Mouse (Mus musculus) liver, embryonic 15.5 days (tissue): ENCODE data around the gene Crhr2. TPM values are rescaled to one million over a fixed set of nuclear protein-coding genes. Genes with fewer than 3 reads are reported as not detected.

ENCODE experiments used
- ATAC-seq: fragments of 200-750 bp; cut with Nextera tagmentation; 2 replicates; pipeline ENCODE4 v1.8.0; 2017; ENCODE audit warnings: moderate number of reproducible peaks, mild to moderate bottlenecking, moderate library complexity; ENCODE audit not compliant: insufficient read depth
- H3K27ac ChIP-seq: fragments of 300-500 bp; sonication (generic); replicated peaks from 2 replicates; pipeline ENCODE4 v1.5.1; 2015; ENCODE audit warnings: mild to moderate bottlenecking, inconsistent platforms
- H3K27me3 ChIP-seq: fragments of 300-500 bp; sonication (generic); 2 replicates; pipeline ENCODE4 v1.6.1; 2015; ENCODE audit warnings: mild to moderate bottlenecking, inconsistent platforms
- H3K36me3 ChIP-seq: fragments of 300-500 bp; sonication (generic); replicated peaks from 2 replicates; pipeline ENCODE4 v1.6.1; 2015; ENCODE audit warnings: moderate library complexity, mild to moderate bottlenecking, inconsistent platforms
- H3K4me1 ChIP-seq: fragments of 300-500 bp; sonication (generic); replicated peaks from 2 replicates; pipeline ENCODE4 v1.6.1; 2015; ENCODE audit warnings: inconsistent platforms
- H3K4me2 ChIP-seq: fragments of 300-500 bp; sonication (generic); 2 replicates; pipeline ENCODE4 v1.6.1; 2015; ENCODE audit warnings: moderate library complexity, mild to moderate bottlenecking, inconsistent platforms
- H3K4me3 ChIP-seq: fragments of 300-500 bp; sonication (generic); replicated peaks from 2 replicates; pipeline ENCODE4 v1.5.1; 2015; ENCODE audit warnings: mild to moderate bottlenecking, inconsistent platforms
- H3K9ac ChIP-seq: fragments of 300-500 bp; sonication (generic); 2 replicates; pipeline ENCODE4 v1.6.1; 2015; ENCODE audit warnings: moderate library complexity, mild to moderate bottlenecking, inconsistent platforms
- H3K9me3 ChIP-seq: fragments of 300-500 bp; sonication (generic); replicated peaks from 2 replicates; pipeline ENCODE4 v1.6.1; 2016; ENCODE audit warnings: inconsistent platforms
- WGBS: fragments of 180-500 bp; shearing (Covaris S2); methylation state at CpG from one replicate; pipeline ENCODE4 v1.1.7; 2015; ENCODE audit warnings: mixed read lengths; ENCODE audit not compliant: insufficient replicate concordance; 5-methylcytosine and 5-hydroxymethylcytosine counted together
- polyA plus RNA-seq: library from polyadenylated mRNA; unstranded; fragments of >200 nt; fragmentation: Nextera tagmentation; extraction: Ambion mirVana; gene quantifications from 2 replicates; pipeline ENCODE4 v1.2.1, GENCODE M21; 2015

Gene Crhr2
- 0.73 and 0.83 TPM in 2 replicates for polyA plus RNA-seq

DNA sequence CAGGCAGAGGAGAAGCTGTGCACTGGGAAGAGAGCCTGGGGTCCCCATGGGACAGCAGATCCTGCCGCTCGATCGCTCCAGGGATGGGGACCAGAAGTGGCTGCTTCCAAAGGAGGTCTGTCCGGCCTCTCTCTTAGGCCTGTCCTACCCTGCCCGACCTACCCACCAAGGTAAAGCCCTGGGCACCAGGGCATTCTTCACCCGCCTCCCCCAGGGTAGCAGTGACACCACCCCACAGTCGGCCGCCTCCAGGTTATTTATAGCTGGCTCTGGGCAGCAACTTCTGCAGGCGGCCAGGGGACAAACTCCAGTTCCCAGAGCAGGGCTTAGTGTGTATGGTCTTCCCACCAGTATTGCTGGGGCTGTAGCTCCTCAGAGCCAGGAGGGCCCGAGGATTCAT is at the start of gene Crhr2:
Gene Crhr2 (minus strand): TSS at position 223 of the 400 bp plus-strand sequence.
- Histone ChIP-seq H3K9ac (no peak within 1 kb of the TSS), H3K27ac (no peak within 1 kb of the TSS), H3K36me3 (no peaks in the 10 kb centered on the region), H3K4me2 (no peak within 1 kb of the TSS), H3K4me1 (no peaks in the 10 kb centered on the region), H3K27me3 (no peaks in the 10 kb centered on the region), H3K4me3 (no peak within 1 kb of the TSS), H3K9me3 (no peaks in the 10 kb centered on the region)
- no peak for ATAC-seq
- 47% methylated on average over 10 of the region's 10 CpGs for WGBS

DNA sequence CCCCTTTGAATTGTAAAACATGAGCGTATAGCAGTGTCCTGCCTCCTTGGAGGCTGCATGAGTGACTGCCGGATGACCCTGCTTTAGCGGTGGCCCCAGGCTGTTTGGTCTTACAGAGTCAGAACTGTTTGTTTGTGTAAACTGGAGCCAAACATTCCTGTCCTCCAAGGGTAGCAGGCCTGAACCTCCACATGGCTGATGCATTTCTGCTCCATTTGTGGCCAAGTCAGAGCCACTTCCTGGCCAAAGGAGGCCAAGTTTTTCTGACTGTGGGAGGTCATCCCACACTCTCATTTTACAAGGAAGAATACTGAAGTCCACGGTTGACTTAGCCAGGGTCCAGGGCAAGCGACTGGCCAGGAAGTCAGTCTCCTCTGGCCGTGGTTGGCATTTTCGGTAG is 46.7 kb upstream of the Crhr2 start:
- Histone ChIP-seq H3K36me3 (no peaks in the 10 kb centered on the region), H3K9ac (no peak overlapping the region), H3K27me3 (no peaks in the 10 kb centered on the region), H3K27ac (no peak overlapping the region), H3K4me1 (0 out of 2 replicates have a peak, but pooled peaks cover 9% of the 10 kb centered on the region), H3K4me3 (no peak overlapping the region), H3K4me2 (no peak overlapping the region), H3K9me3 (no peaks in the 10 kb centered on the region)
- 61% methylated on average over 7 of the region's 7 CpGs for WGBS
- ATAC-seq = no peak

DNA sequence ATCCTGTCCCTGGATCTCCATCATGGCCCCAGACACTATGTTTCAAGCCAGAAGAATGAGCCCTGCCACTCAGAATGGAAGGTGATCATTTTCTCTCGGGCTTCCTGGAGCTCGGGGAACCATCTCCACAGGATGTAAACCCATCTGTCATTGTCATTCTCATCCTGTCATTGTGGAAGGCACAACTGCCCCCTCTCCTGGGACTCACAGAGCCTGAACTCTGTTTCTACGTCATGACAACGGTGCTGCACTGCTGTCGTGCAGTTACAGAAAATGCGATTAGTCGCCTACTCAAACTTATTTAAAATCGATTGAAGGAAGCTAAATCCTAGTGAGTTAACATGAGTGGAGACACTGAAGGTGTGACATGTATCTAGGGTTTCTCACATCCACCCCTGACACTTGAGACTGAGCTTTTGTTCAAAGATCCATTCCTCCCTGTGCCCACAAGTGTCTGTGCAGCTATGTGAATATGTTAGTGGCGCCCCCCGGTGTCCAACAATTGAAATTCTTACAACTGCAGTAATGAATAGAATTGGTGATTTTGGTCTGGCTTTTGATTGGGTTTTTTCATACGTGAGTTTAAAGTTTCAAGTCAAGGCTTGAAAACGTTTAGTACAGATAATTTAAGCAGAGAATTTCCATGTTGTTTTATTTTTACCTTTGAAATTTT is 44.4 kb upstream of the Crhr2 start:
- H3K27ac ChIP-seq = no peak overlapping the region
- ATAC-seq = no peak
- H3K27me3 ChIP-seq = no peaks in the 10 kb centered on the region
- no peaks in the 10 kb centered on the region for H3K9me3 ChIP-seq
- WGBS = 27% methylated on average over 12 of the region's 12 CpGs
- H3K9ac ChIP-seq = no peak overlapping the region
- no peaks in the 10 kb centered on the region for H3K36me3 ChIP-seq
- no peak overlapping the region for H3K4me3 ChIP-seq
- no peak overlapping the region for H3K4me2 ChIP-seq
- 0 out of 2 replicates have a peak, but pooled peaks cover 10% of the 10 kb centered on the region for H3K4me1 ChIP-seq

DNA sequence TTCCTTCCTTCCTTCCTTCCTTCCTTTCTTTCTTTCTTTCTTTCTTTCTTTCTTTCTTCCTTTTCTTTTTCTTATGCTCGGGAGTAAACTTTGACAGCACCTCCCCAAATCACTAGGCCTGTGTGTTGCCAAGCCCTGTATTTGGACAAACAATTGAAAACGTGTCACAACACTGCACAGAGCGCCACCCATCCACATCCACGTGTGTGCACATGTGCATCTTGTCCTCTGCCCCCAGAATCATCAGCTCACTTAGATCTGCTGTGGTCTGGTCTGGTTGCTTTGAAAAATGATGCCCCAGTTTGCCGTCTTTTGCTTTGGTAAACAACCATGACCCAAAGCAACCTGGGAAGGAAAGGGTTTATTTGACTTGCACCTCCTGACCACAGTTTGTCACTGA is 43.1 kb upstream of the Crhr2 start:
- no peak for ATAC-seq
- no peak overlapping the region for H3K4me2 ChIP-seq
- no peaks in the 10 kb centered on the region for H3K27me3 ChIP-seq
- 0 out of 2 replicates have a peak, but pooled peaks cover 10% of the 10 kb centered on the region for H3K4me1 ChIP-seq
- no peak overlapping the region for H3K4me3 ChIP-seq
- H3K36me3 ChIP-seq = no peaks in the 10 kb centered on the region
- no peak overlapping the region for H3K9ac ChIP-seq
- no peak overlapping the region for H3K27ac ChIP-seq
- no peaks in the 10 kb centered on the region for H3K9me3 ChIP-seq
- WGBS = 32% methylated on average over 5 of the region's 5 CpGs

DNA sequence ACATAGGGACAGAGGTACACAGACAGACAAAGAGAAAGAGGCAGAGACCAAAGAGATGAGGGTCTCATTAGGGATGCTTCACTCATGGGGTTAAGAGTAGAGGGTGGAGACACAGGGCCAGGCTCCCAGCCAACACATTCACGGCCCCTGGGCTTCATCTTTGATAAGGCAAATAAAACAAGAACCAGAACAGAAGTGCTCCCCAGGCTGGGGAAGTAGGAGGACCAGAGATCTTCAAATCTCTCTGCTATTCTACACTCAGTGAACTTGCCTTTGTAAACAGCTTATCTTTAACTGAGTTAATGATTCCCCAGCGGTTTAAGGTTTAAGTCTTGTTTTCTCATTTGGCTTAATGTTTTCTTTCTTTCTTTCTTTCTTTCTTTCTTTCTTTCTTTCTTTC is 42.6 kb upstream of the Crhr2 start:
- Histone ChIP-seq H3K4me2 (no peak overlapping the region), H3K9ac (no peak overlapping the region), H3K36me3 (no peaks in the 10 kb centered on the region), H3K9me3 (no peaks in the 10 kb centered on the region), H3K4me1 (0 out of 2 replicates have a peak, but pooled peaks cover 10% of the 10 kb centered on the region), H3K4me3 (no peak overlapping the region), H3K27ac (no peak overlapping the region), H3K27me3 (no peaks in the 10 kb centered on the region)
- ATAC-seq = no peak
- WGBS = 19% methylated on average over 2 of the region's 2 CpGs

DNA sequence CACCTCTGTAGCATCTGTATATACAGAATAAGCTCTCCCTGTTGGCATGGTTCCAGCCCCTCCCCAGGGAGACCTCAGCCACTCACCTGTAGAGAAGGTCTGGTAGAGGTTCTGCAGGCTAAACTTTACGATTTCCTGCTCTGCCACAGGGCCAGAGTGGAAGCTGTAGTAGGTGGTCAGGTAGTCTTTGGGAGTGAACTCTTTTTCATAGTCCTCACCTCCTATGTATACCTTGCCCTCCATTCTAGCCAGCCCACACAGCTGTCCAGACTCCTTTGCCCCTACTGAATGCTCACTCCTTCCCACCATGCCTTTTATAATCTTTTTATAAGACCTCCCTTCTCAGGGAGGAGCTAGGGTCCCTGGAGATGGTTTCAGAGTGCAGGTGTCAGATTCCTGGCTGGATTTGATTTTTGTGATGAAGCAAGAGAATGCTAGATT is 41.9 kb upstream of the Crhr2 start, which contains the start of gene Inmt:
Gene Inmt (minus strand): TSS at position 303 of the 441 bp plus-strand sequence.
- H3K27ac ChIP-seq = no peak within 1 kb of the TSS
- H3K36me3 ChIP-seq = no peaks in the 10 kb centered on the region
- 3% methylated on average over 1 of the region's 1 CpGs for WGBS
- no peak within 1 kb of the TSS for H3K4me3 ChIP-seq
- no peak for ATAC-seq
- no peaks in the 10 kb centered on the region for H3K9me3 ChIP-seq
- 0 out of 2 replicates have a peak, but pooled peaks cover 10% of the 10 kb centered on the region for H3K4me1 ChIP-seq
- H3K4me2 ChIP-seq = no peak within 1 kb of the TSS
- no peak within 1 kb of the TSS for H3K9ac ChIP-seq
- H3K27me3 ChIP-seq = no peaks in the 10 kb centered on the region

DNA sequence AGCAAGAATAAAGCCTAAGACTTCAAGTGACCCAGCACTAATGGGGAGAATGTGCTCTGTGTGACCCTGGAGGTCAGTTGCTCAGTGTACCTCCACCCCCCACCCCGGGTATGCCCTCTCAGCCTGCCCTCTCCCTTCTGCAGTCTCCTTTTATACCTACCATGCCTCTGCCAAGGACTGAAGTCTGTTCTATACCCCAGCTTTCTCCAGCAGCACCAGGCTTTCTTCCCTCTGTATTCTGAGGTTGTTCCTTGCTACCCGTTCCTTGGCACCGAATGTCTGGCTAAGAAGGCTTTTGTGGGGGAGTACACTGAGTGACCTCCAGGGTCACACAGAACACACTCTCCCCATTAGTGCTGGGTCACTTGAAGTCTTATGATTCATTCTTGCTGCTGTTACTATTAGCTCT is 41.1 kb upstream of the Crhr2 start:
- Histone ChIP-seq H3K4me3 (no peak overlapping the region), H3K9me3 (no peaks in the 10 kb centered on the region), H3K4me2 (no peak overlapping the region), H3K36me3 (no peaks in the 10 kb centered on the region), H3K27me3 (no peaks in the 10 kb centered on the region), H3K27ac (no peak overlapping the region), H3K9ac (no peak overlapping the region), H3K4me1 (0 out of 2 replicates have a peak, but pooled peaks cover 10% of the 10 kb centered on the region)
- WGBS = 52% methylated on average over 3 of the region's 3 CpGs
- ATAC-seq = no peak

DNA sequence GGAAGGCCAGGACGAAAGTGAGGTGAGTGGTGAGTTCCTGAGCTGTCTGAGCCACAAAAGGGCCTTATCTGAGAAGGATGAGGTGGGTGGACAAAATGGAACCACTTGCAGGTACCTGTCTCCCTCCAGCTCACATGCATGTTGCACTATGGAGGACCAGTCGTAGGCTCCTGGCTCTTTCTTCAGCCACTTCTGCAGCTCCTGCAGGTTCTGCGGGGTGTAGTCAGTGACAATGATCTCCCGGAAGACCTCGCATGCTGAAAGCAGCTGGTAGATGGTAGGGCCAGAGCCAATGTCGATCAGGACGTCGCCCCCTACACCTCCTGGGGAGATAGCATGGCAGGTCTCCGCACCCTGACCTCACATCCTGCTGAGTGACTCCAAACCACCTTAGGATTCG is 40.4 kb upstream of the Crhr2 start:
- H3K27ac ChIP-seq = no peak overlapping the region
- H3K9me3 ChIP-seq = no peaks in the 10 kb centered on the region
- no peak overlapping the region for H3K4me2 ChIP-seq
- no peaks in the 10 kb centered on the region for H3K36me3 ChIP-seq
- no peaks in the 10 kb centered on the region for H3K27me3 ChIP-seq
- no peak overlapping the region for H3K9ac ChIP-seq
- 0 out of 2 replicates have a peak, but pooled peaks cover 10% of the 10 kb centered on the region for H3K4me1 ChIP-seq
- no peak for ATAC-seq
- H3K4me3 ChIP-seq = no peak overlapping the region
- 56% methylated on average over 10 of the region's 10 CpGs for WGBS

DNA sequence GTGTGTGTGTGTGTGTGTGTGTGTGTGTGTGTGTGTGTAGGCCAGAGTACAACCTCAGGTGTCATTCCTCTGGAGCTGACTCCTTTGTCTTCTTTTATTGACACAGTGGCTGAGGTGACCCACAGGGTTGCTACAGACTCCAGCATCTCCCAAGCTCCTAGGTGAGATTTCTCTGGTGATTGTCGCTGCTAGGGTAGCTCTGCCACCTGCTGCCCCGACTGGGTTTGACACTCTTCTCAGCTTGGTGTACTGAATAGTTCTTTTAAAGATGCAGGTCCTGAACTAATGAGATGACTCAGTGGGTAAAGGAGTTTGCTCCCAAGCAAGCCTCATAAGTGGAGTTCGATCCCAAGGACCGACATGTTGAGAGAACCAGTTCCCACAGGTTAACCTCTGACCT is 38.8 kb upstream of the Crhr2 start:
- Histone ChIP-seq H3K36me3 (no peaks in the 10 kb centered on the region), H3K27me3 (no peaks in the 10 kb centered on the region; the same call in 1 of the 2 replicates), H3K4me1 (0 out of 2 replicates have a peak, but pooled peaks cover 10% of the 10 kb centered on the region), H3K27ac (no peak overlapping the region), H3K9me3 (no peaks in the 10 kb centered on the region), H3K9ac (no peak overlapping the region), H3K4me3 (no peak overlapping the region), H3K4me2 (no peak overlapping the region)
- ATAC-seq = no peak
- 46% methylated on average over 4 of the region's 4 CpGs for WGBS

DNA sequence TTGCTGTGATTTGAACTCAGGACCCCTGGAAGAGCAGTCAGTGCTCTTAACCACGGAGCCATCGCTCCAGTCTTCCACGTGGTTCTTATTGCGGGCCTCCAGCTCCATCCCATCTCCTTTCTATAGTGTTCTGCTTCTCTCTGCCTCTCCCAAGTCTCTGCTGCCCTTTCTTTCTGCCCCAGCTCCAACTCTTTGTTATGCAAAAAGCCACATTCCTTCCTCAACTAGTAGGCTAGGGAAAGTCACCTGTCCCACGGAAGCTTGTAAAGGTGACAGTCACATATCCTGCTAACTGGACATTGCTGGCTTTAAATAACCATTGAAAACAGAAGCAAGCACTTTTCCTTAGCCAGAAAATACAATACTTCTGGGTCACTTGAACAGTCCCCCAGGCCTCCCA is 37.0 kb upstream of the Crhr2 start:
- H3K9me3 ChIP-seq = no peaks in the 10 kb centered on the region
- 0 out of 2 replicates have a peak, but pooled peaks cover 4% of the 10 kb centered on the region for H3K4me1 ChIP-seq
- no peak overlapping the region for H3K4me2 ChIP-seq
- H3K36me3 ChIP-seq = no peaks in the 10 kb centered on the region
- no peak overlapping the region for H3K9ac ChIP-seq
- ATAC-seq = no peak
- WGBS = 57% methylated on average over 5 of the region's 5 CpGs
- no peak overlapping the region for H3K4me3 ChIP-seq
- no peak overlapping the region for H3K27ac ChIP-seq
- H3K27me3 ChIP-seq = no peaks in the 10 kb centered on the region; the same call in none of the 2 replicates

DNA sequence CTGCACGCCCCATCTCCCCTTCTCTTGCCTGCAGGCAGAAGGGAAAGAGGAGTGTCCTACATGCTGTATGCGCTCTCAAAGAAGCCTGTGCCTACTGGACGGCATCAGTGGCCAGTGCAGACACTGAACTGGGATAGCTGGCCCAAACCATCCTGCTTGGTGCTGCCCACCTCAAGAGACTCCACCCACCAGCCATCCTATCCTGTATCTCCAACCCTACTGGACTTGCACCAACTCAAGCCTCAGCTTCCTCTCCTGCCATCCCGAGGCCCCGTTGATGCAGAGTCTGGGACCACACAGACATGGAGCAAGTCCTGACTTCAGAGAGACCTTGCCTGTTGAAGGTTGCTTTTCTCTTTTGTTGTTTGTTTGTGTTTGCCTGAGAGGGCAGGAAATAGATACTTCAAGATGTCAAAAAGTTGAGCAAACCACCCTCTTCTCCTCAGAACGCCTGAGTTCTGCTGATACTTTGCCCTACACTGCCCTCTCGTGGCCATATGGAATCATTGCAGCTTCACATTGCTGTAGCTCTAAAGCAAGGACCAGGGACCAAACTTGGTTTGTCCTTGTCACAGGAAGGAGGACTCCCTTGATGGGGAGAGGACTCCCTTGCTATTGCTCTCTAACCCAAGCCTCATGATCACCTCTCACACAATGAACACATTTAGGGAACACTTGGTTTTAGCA is 34.1 kb upstream of the Crhr2 start:
- no peaks in the 10 kb centered on the region for H3K4me1 ChIP-seq
- no peak overlapping the region for H3K27ac ChIP-seq
- 37% methylated on average over 7 of the region's 7 CpGs for WGBS
- no peak overlapping the region for H3K4me3 ChIP-seq
- no peak overlapping the region for H3K9ac ChIP-seq
- no peak for ATAC-seq
- no peaks in the 10 kb centered on the region for H3K9me3 ChIP-seq
- H3K27me3 ChIP-seq = no peaks in the 10 kb centered on the region; the same call in none of the 2 replicates
- no peak overlapping the region for H3K4me2 ChIP-seq
- no peaks in the 10 kb centered on the region for H3K36me3 ChIP-seq
